Mouse (Mus musculus) C2C12 (cell line): ENCODE results near the gene Cd9. TPM values are rescaled to one million over a fixed set of nuclear protein-coding genes. Genes with fewer than 3 reads are reported as not detected.
A peak's percentile ranks its signal among the peaks of the same experiment; 100 is the strongest.

Experiments used
- H3K27me3 ChIP-seq: one replicate; pipeline ENCODE4 v1.6.1; 2011; ENCODE audit not compliant: control insufficient read depth, insufficient read depth, insufficient read length
- H3K36me3 ChIP-seq: one replicate; pipeline ENCODE4 v1.6.1; 2011; ENCODE audit not compliant: control insufficient read depth, insufficient read depth
- H3K4me3 ChIP-seq: one replicate; pipeline ENCODE4 v1.5.1; 2011; ENCODE audit warnings: mild to moderate bottlenecking, control low read depth; ENCODE audit not compliant: poor library complexity, insufficient read depth, severe bottlenecking
- H3K79me2 ChIP-seq: one replicate; pipeline ENCODE4 v1.6.1; 2011; ENCODE audit not compliant: control insufficient read depth, insufficient read depth
- H3K79me3 ChIP-seq: one replicate; pipeline ENCODE4 v1.6.1; 2011; ENCODE audit warnings: low read depth, control low read depth
- H3ac ChIP-seq: one replicate; pipeline ENCODE3; 2011; ENCODE audit warnings: low read depth; ENCODE audit not compliant: control insufficient read depth, insufficient read length
- CEBPB ChIP-seq: IDR thresholded peaks from one replicate; pipeline ENCODE4 v1.6.1; 2011; ENCODE audit warnings: low read depth, mild to moderate bottlenecking, control low read depth, moderate library complexity
- CTCF ChIP-seq: IDR thresholded peaks from one replicate; pipeline ENCODE4 v1.5.1; 2011; ENCODE audit not compliant: control insufficient read depth, insufficient read depth, insufficient read length
- FOSL1 ChIP-seq: IDR thresholded peaks from one replicate; pipeline ENCODE4 v1.8.0; 2011; ENCODE audit warnings: mild to moderate bottlenecking, low read length; ENCODE audit not compliant: poor library complexity, insufficient read depth, severe bottlenecking
- MAX ChIP-seq: IDR thresholded peaks from one replicate; pipeline ENCODE4 v1.6.1; 2011; ENCODE audit warnings: mild to moderate bottlenecking, control low read depth
- MYOD1 ChIP-seq: IDR thresholded peaks from one replicate; pipeline ENCODE4 v1.6.1; 2011; ENCODE audit warnings: low read depth; ENCODE audit not compliant: control insufficient read depth, insufficient read length
- MYOG ChIP-seq: IDR thresholded peaks from one replicate; pipeline ENCODE4 v1.6.1; 2011; ENCODE audit not compliant: control insufficient read depth, insufficient read length; ENCODE audit errors: extremely low read depth
- USF1 ChIP-seq: IDR thresholded peaks from one replicate; pipeline ENCODE4 v1.6.1; 2011; ENCODE audit warnings: low read depth, mild to moderate bottlenecking, control low read depth, moderate library complexity
- polyA plus RNA-seq: library from polyadenylated mRNA; unstranded; fragments of >200 nt; fragmentation: generic; extraction: Trizol; gene quantifications from one replicate; pipeline ENCODE4 v1.2.1, GENCODE M21; 2012; ENCODE audit warnings: missing spikeins

The Cd9 gene
- polyA plus RNA-seq, 1 experiment: 236 TPM

GRCm38 (mm10) chr6:125430358-125430958 is 64.1 kb downstream of the Cd9 start:
- no peaks in the 10 kb centered on the region for H3K79me2 ChIP-seq
- H3K4me3 ChIP-seq: no peak overlapping the region

GRCm38 (mm10) chr6:125429741-125430140 is 64.8 kb downstream of the Cd9 start:
- Histone ChIP-seq H3K36me3 (no peaks in the 10 kb centered on the region), H3K79me3 (peaks cover 2% of the 10 kb centered on the region), H3ac (no peak overlapping the region), H3K27me3 (no peaks in the 10 kb centered on the region), H3K4me3 (no peak overlapping the region), H3K79me2 (peaks cover 4% of the 10 kb centered on the region)
- TF ChIP-seq MYOG: no peak
- TF ChIP-seq CTCF: no peak
- no peak for TF ChIP-seq FOSL1
- no peak for TF ChIP-seq MYOD1
- TF ChIP-seq MAX: no peak
- no peak for TF ChIP-seq USF1
- TF ChIP-seq CEBPB: no peak

More at GRCm38 (mm10) chr6:125430358-125430958, 64.1 kb downstream of the Cd9 start:
- no peaks in the 10 kb centered on the region for H3K27me3 ChIP-seq
- no peak for TF ChIP-seq MYOD1
- no peak for TF ChIP-seq FOSL1
- TF ChIP-seq MAX: no peak
- TF ChIP-seq USF1: no peak
- no peak for TF ChIP-seq CTCF
- no peak for TF ChIP-seq CEBPB
- no peak for TF ChIP-seq MYOG
- H3K36me3 ChIP-seq: no peaks in the 10 kb centered on the region
- no peaks in the 10 kb centered on the region for H3K79me3 ChIP-seq
- H3ac ChIP-seq: no peak overlapping the region

GRCm38 (mm10) chr6:125426383-125427360 is 67.9 kb downstream of the Cd9 start:
- Histone ChIP-seq H3ac (peak overlapping the region; percentile 71), H3K79me2 (peaks cover 15% of the 10 kb centered on the region), H3K79me3 (peaks cover 3% of the 10 kb centered on the region), H3K27me3 (no peaks in the 10 kb centered on the region), H3K36me3 (no peaks in the 10 kb centered on the region), H3K4me3 (peak overlapping the region; percentile 6)
- TF ChIP-seq CTCF: peak; percentile 80
- no peak for TF ChIP-seq MYOD1
- TF ChIP-seq MAX: no peak
- TF ChIP-seq FOSL1: peak; percentile 82
- TF ChIP-seq CEBPB: no peak
- no peak for TF ChIP-seq USF1
- no peak for TF ChIP-seq MYOG

GRCm38 (mm10) chr6:125425205-125426090 is 69.1 kb downstream of the Cd9 start:
- Histone ChIP-seq H3K36me3 (no peaks in the 10 kb centered on the region), H3K79me2 (peaks cover 15% of the 10 kb centered on the region), H3ac (peak overlapping the region; percentile 61), H3K27me3 (no peaks in the 10 kb centered on the region), H3K79me3 (peaks cover 3% of the 10 kb centered on the region), H3K4me3 (peak overlapping the region; percentile 38)
- TF ChIP-seq CEBPB: no peak
- TF ChIP-seq FOSL1: peak; percentile 3
- TF ChIP-seq MAX: no peak
- TF ChIP-seq CTCF: no peak
- TF ChIP-seq USF1: no peak

- H3K36me3 ChIP-seq: no peaks in the 10 kb centered on the region
- H3ac ChIP-seq: peak overlapping the region; percentile 22
- no peaks in the 10 kb centered on the region for H3K27me3 ChIP-seq
- peak overlapping the region; percentile 38 for H3K4me3 ChIP-seq
- TF ChIP-seq FOSL1 (no peak), USF1 (peak; percentile 71)
- H3K79me3 ChIP-seq: peaks cover 3% of the 10 kb centered on the region
- peaks cover 15% of the 10 kb centered on the region for H3K79me2 ChIP-seq
These were observed 70.4 kb downstream of the Cd9 start for GRCm38 (mm10) chr6:125424156-125424555.
